Mouse (Mus musculus): ENCODE measurements around the gene Fbxo3. TPM values are rescaled to one million over a fixed set of nuclear protein-coding genes. Genes with fewer than 3 reads are reported as not detected.
A peak's percentile ranks its signal among the peaks of the same experiment; 100 is the strongest.

The Fbxo3 gene
- polyA plus RNA-seq, 1 experiment from 2014 or later = 38.4 TPM

GRCm38 (mm10) chr2:104041632-104042031, 14.1 kb downstream of the Fbxo3 start:
- no peak overlapping the region for H3K9ac ChIP-seq (ENCODE audit: low read length)
- no peak overlapping the region for H3K4me2 ChIP-seq (replicated peaks; ENCODE audit: low read depth)
- H3K27ac ChIP-seq (replicated peaks) = no peak overlapping the region
- ATAC-seq (ENCODE audit: low FRiP score, low TSS enrichment) (peak; percentile 83), DNase-seq (ENCODE audit: low spot score) (no peak)
- peaks cover 9% of the 10 kb centered on the region; the same call in 1 of the 2 replicates for H3K36me3 ChIP-seq (ENCODE audit: control insufficient read depth, insufficient read depth, low read length)
- no peaks in the 10 kb centered on the region for H3K27me3 ChIP-seq (ENCODE audit: control insufficient read depth, insufficient read depth, low read length)
- TF ChIP-seq CTCF (IDR thresholded peaks at IDR 0.05; ENCODE audit: low read depth) = no peak
- no peak for TF ChIP-seq EP300 (optimal IDR thresholded peaks at IDR 0.05)
- H3K4me1 ChIP-seq (replicated peaks; ENCODE audit: control insufficient read depth, insufficient read depth) = no peaks in the 10 kb centered on the region
- no peaks in the 10 kb centered on the region for H3K9me3 ChIP-seq (ENCODE audit: control insufficient read depth, low read length)
- no peak overlapping the region for H3K4me3 ChIP-seq (ENCODE audit: low read depth, low read length)
- 30% methylated on average over 5 of the region's 5 CpGs for WGBS

GRCm38 (mm10) chr2:104042766-104043165, 15.2 kb downstream of the Fbxo3 start:
- Histone ChIP-seq H3K4me3 (ENCODE audit: low read depth, low read length) (no peak overlapping the region), H3K36me3 (ENCODE audit: control insufficient read depth, insufficient read depth, low read length) (peaks cover 9% of the 10 kb centered on the region; the same call in 1 of the 2 replicates), H3K4me2 (replicated peaks; ENCODE audit: low read depth) (no peak overlapping the region), H3K9ac (ENCODE audit: low read length) (no peak overlapping the region), H3K9me3 (ENCODE audit: control insufficient read depth, low read length) (no peaks in the 10 kb centered on the region), H3K27ac (replicated peaks) (no peak overlapping the region), H3K4me1 (replicated peaks; ENCODE audit: control insufficient read depth, insufficient read depth) (no peaks in the 10 kb centered on the region), H3K27me3 (ENCODE audit: control insufficient read depth, insufficient read depth, low read length) (no peaks in the 10 kb centered on the region)
- ATAC-seq (ENCODE audit: low FRiP score, low TSS enrichment) (no peak), DNase-seq (ENCODE audit: low spot score) (no peak)
- whole genome bisulfite sequencing = 90% methylated on average over 15 of the region's 15 CpGs
- TF ChIP-seq CTCF (IDR thresholded peaks at IDR 0.05; ENCODE audit: low read depth) (no peak), EP300 (optimal IDR thresholded peaks at IDR 0.05) (no peak)

- Histone ChIP-seq H3K36me3 (ENCODE audit: control insufficient read depth, insufficient read depth, low read length) (peaks cover 9% of the 10 kb centered on the region; the same call in 1 of the 2 replicates), H3K9ac (ENCODE audit: low read length) (no peak overlapping the region), H3K4me1 (replicated peaks; ENCODE audit: control insufficient read depth, insufficient read depth) (no peaks in the 10 kb centered on the region), H3K4me2 (replicated peaks; ENCODE audit: low read depth) (no peak overlapping the region), H3K4me3 (ENCODE audit: low read depth, low read length) (no peak overlapping the region), H3K9me3 (ENCODE audit: control insufficient read depth, low read length) (no peaks in the 10 kb centered on the region), H3K27ac (replicated peaks) (no peak overlapping the region), H3K27me3 (ENCODE audit: control insufficient read depth, insufficient read depth, low read length) (no peaks in the 10 kb centered on the region)
- WGBS = 35% methylated on average over 4 of the region's 5 CpGs
- no peak; the same call in 1 of the 2 replicates for ATAC-seq (ENCODE audit: low FRiP score, low TSS enrichment)
- DNase-seq (ENCODE audit: low spot score) = no peak
- TF ChIP-seq EP300 (optimal IDR thresholded peaks at IDR 0.05) (no peak), CTCF (IDR thresholded peaks at IDR 0.05; ENCODE audit: low read depth) (no peak)
These were observed 16.3 kb downstream of the Fbxo3 start for GRCm38 (mm10) chr2:104043624-104044478.

- TF ChIP-seq EP300 (optimal IDR thresholded peaks at IDR 0.05) (no peak), CTCF (IDR thresholded peaks at IDR 0.05; ENCODE audit: low read depth) (no peak)
- H3K9ac ChIP-seq (ENCODE audit: low read length) = no peak overlapping the region
- DNase-seq (ENCODE audit: low spot score) = no peak
- peaks cover 9% of the 10 kb centered on the region; the same call in 1 of the 2 replicates for H3K36me3 ChIP-seq (ENCODE audit: control insufficient read depth, insufficient read depth, low read length)
- H3K4me3 ChIP-seq (ENCODE audit: low read depth, low read length) = no peak overlapping the region
- no peaks in the 10 kb centered on the region for H3K9me3 ChIP-seq (ENCODE audit: control insufficient read depth, low read length)
- WGBS = 68% methylated on average over 1 of the region's 1 CpGs
- H3K4me1 ChIP-seq (replicated peaks; ENCODE audit: control insufficient read depth, insufficient read depth) = no peaks in the 10 kb centered on the region
- H3K27ac ChIP-seq (replicated peaks) = no peak overlapping the region
- H3K4me2 ChIP-seq (replicated peaks; ENCODE audit: low read depth) = no peak overlapping the region
- H3K27me3 ChIP-seq (ENCODE audit: control insufficient read depth, insufficient read depth, low read length) = no peaks in the 10 kb centered on the region
- ATAC-seq (ENCODE audit: low FRiP score, low TSS enrichment) = no peak
These were observed 17.1 kb downstream of the Fbxo3 start for GRCm38 (mm10) chr2:104044479-104045080.

- no peaks in the 10 kb centered on the region for H3K9me3 ChIP-seq (ENCODE audit: control insufficient read depth, low read length)
- no peaks in the 10 kb centered on the region for H3K27me3 ChIP-seq (ENCODE audit: control insufficient read depth, insufficient read depth, low read length)
- no peak overlapping the region for H3K4me3 ChIP-seq (ENCODE audit: low read depth, low read length)
- peaks cover 11% of the 10 kb centered on the region for H3K36me3 ChIP-seq (ENCODE audit: control insufficient read depth, insufficient read depth, low read length)
- no peaks in the 10 kb centered on the region for H3K4me1 ChIP-seq (replicated peaks; ENCODE audit: control insufficient read depth, insufficient read depth)
- DNase-seq (ENCODE audit: low spot score) (no peak), ATAC-seq (ENCODE audit: low FRiP score, low TSS enrichment) (no peak)
- no peak overlapping the region for H3K4me2 ChIP-seq (replicated peaks; ENCODE audit: low read depth)
- TF ChIP-seq EP300 (optimal IDR thresholded peaks at IDR 0.05) = no peak
- no peak for TF ChIP-seq CTCF (IDR thresholded peaks at IDR 0.05; ENCODE audit: low read depth)
- WGBS = 63% methylated on average over 1 of the region's 1 CpGs
- H3K27ac ChIP-seq (replicated peaks) = no peak overlapping the region
- H3K9ac ChIP-seq (ENCODE audit: low read length) = no peak overlapping the region
These were observed 30.9 kb downstream of the Fbxo3 start for GRCm38 (mm10) chr2:104058381-104058780.

- Histone ChIP-seq H3K4me1 (replicated peaks; ENCODE audit: control insufficient read depth, insufficient read depth) (no peaks in the 10 kb centered on the region), H3K9me3 (ENCODE audit: control insufficient read depth, low read length) (no peaks in the 10 kb centered on the region), H3K27me3 (ENCODE audit: control insufficient read depth, insufficient read depth, low read length) (no peaks in the 10 kb centered on the region), H3K36me3 (ENCODE audit: control insufficient read depth, insufficient read depth, low read length) (peaks cover 10% of the 10 kb centered on the region), H3K27ac (replicated peaks) (no peak overlapping the region), H3K9ac (ENCODE audit: low read length) (no peak overlapping the region), H3K4me3 (ENCODE audit: low read depth, low read length) (no peak overlapping the region), H3K4me2 (replicated peaks; ENCODE audit: low read depth) (no peak overlapping the region)
- no peak for TF ChIP-seq CTCF (IDR thresholded peaks at IDR 0.05; ENCODE audit: low read depth)
- no peak for TF ChIP-seq EP300 (optimal IDR thresholded peaks at IDR 0.05)
- DNase-seq (ENCODE audit: low spot score) (no peak), ATAC-seq (ENCODE audit: low FRiP score, low TSS enrichment) (no peak)
- 88% methylated on average over 4 of the region's 4 CpGs for WGBS
These were observed 31.4 kb downstream of the Fbxo3 start for GRCm38 (mm10) chr2:104058954-104059353.
